Mouse (Mus musculus): Measurements from ENCODE around the gene Csad. TPM values are rescaled to one million over a fixed set of nuclear protein-coding genes. Genes with fewer than 3 reads are reported as not detected.
"Not testable (repeated sequence)": the region's sequence is repeated elsewhere in the genome, so short reads cannot be mapped to it uniquely, and the experiment has no call there.

The Csad gene
- total RNA-seq, 2 experiments from 2014 or later, result 7.5 to 7.6 TPM

GRCm38 (mm10) chr15:102173581-102173980, 30.9 kb downstream of the Csad start:
- DNase-seq, result no peak
- intact Hi-C loops (cut with DNase I), result no loop called here

GRCm38 (mm10) chr15:102169064-102169463, 35.5 kb downstream of the Csad start:
- DNase-seq, result no peak
- intact Hi-C loops (cut with DNase I), result no loop called here

- intact Hi-C loops (cut with DNase I), result no loop called here
- DNase-seq, result no peak
Observed at GRCm38 (mm10) chr15:102167620-102168021, 36.9 kb downstream of the Csad start.

- no peak for DNase-seq
- intact Hi-C loops (cut with DNase I), result no loop called here
Observed at GRCm38 (mm10) chr15:102165468-102166100, 38.9 kb downstream of the Csad start.

GRCm38 (mm10) chr15:102163900-102164693, 40.4 kb downstream of the Csad start:
- intact Hi-C loops (cut with DNase I), result no loop called here
- DNase-seq, result no peak

- no peak for DNase-seq
- intact Hi-C loops (cut with DNase I), result no loop called here
Observed at GRCm38 (mm10) chr15:102160415-102161060, 44.0 kb downstream of the Csad start.

GRCm38 (mm10) chr15:102156836-102157235, 47.7 kb downstream of the Csad start:
- intact Hi-C loops (cut with DNase I), result no loop called here
- no peak for DNase-seq

- DNase-seq; intact Hi-C loops (cut with DNase I): not testable (repeated sequence)
Observed at GRCm38 (mm10) chr15:102155006-102155405, 49.5 kb downstream of the Csad start.

- intact Hi-C loops (cut with DNase I), result no loop called here
- no peak for DNase-seq
Observed at GRCm38 (mm10) chr15:102152646-102153045, 51.9 kb downstream of the Csad start.

GRCm38 (mm10) chr15:102150301-102151135, 54.0 kb downstream of the Csad start, which contains the start of gene Soat2:
Gene Soat2, plus strand, starts transcription at chr15:102150526.
- intact Hi-C loops (cut with DNase I), result no loop called here
- no peak for DNase-seq

GRCm38 (mm10) chr15:102149561-102149960, 55.0 kb downstream of the Csad start:
- intact Hi-C loops (cut with DNase I), result no loop called here
- no peak for DNase-seq

- intact Hi-C loops (cut with DNase I), result no loop called here
- DNase-seq, result no peak
Observed at GRCm38 (mm10) chr15:102147674-102148402, 56.7 kb downstream of the Csad start.

- no peak for DNase-seq
- intact Hi-C loops (cut with DNase I), result no loop called here
Observed at GRCm38 (mm10) chr15:102146882-102147281, 57.6 kb downstream of the Csad start.

GRCm38 (mm10) chr15:102146089-102146488, 58.4 kb downstream of the Csad start:
- intact Hi-C loops (cut with DNase I), result no loop called here
- no peak for DNase-seq

- DNase-seq, result peak in 1 of 2 experiments; percentile 64
- intact Hi-C loops (cut with DNase I), result loop anchor here (1.0 kb wide), 1 partner anchor 26 kb away; no protein-coding TSS in a partner anchor
Observed at GRCm38 (mm10) chr15:102145330-102145729, 59.2 kb downstream of the Csad start.

GRCm38 (mm10) chr15:102144726-102145125, 59.8 kb downstream of the Csad start:
- no peak for DNase-seq
- intact Hi-C loops (cut with DNase I), result loop anchor here (1.0 kb wide), 1 partner anchor 25 kb away; no protein-coding TSS in a partner anchor

- intact Hi-C loops (cut with DNase I), result no loop called here
- peak; percentile 46 to 47 for DNase-seq
Observed at GRCm38 (mm10) chr15:102144274-102144711, 60.2 kb downstream of the Csad start, which contains the start of gene Igfbp6. Gene Igfbp6, plus strand, starts transcription at chr15:102144362.

- peak; percentile 45 to 66 for DNase-seq
- intact Hi-C loops (cut with DNase I), result no loop called here
Observed at GRCm38 (mm10) chr15:102142914-102143912, 61.3 kb downstream of the Csad start.
